Mouse (Mus musculus) testis, adult 2 months (tissue): ENCODE data around the gene Speg. TPM values are rescaled to one million over a fixed set of nuclear protein-coding genes. Genes with fewer than 3 reads are reported as not detected.

Source experiments
- H3K27ac ChIP-seq: fragments of 200-500 bp; 2 replicates; pipeline ENCODE4 v1.5.1; 2012; ENCODE audit warnings: low read depth, low read length; ENCODE audit not compliant: control insufficient read depth, insufficient read depth
- H3K27me3 ChIP-seq: fragments of 200-500 bp; 2 replicates; pipeline ENCODE4 v1.6.1; 2012; ENCODE audit warnings: mild to moderate bottlenecking, low read length, moderate library complexity; ENCODE audit not compliant: control insufficient read depth, insufficient read depth
- H3K36me3 ChIP-seq: fragments of 200-500 bp; 2 replicates; pipeline ENCODE4 v1.6.1; 2012; ENCODE audit warnings: mild to moderate bottlenecking, low read length; ENCODE audit not compliant: control insufficient read depth, insufficient read depth
- H3K4me1 ChIP-seq: fragments of 200-500 bp; 2 replicates; pipeline ENCODE4 v1.6.1; 2012; ENCODE audit warnings: low read length; ENCODE audit not compliant: control insufficient read depth, insufficient read depth
- H3K4me3 ChIP-seq: fragments of 200-500 bp; 2 replicates; pipeline ENCODE4 v1.5.1; 2012; ENCODE audit warnings: low read depth, mild to moderate bottlenecking, low read length, moderate library complexity, mixed read lengths; ENCODE audit not compliant: control insufficient read depth
- CTCF ChIP-seq: fragments of 200-500 bp; IDR thresholded peaks from 2 replicates; pipeline ENCODE4 v1.5.1; 2012; ENCODE audit warnings: low read depth, mild to moderate bottlenecking, inconsistent platforms, low read length, moderate library complexity; ENCODE audit not compliant: control insufficient read depth, insufficient read depth, insufficient replicate concordance
- POLR2A ChIP-seq: fragments of 200-500 bp; IDR thresholded peaks from 2 replicates; pipeline ENCODE4 v1.6.1; 2012; ENCODE audit warnings: low read depth, mild to moderate bottlenecking, inconsistent platforms, low read length, moderate library complexity; ENCODE audit not compliant: control insufficient read depth
- polyA plus RNA-seq: library from polyadenylated mRNA; depleted of rRNA; stranded (reverse); fragments of >200 nt; gene quantifications from 2 replicates; pipeline ENCODE4 v1.2.3, GENCODE M21; 2012

Gene Speg
- polyA plus RNA-seq, 1 experiment: 1.4 TPM

DNA sequence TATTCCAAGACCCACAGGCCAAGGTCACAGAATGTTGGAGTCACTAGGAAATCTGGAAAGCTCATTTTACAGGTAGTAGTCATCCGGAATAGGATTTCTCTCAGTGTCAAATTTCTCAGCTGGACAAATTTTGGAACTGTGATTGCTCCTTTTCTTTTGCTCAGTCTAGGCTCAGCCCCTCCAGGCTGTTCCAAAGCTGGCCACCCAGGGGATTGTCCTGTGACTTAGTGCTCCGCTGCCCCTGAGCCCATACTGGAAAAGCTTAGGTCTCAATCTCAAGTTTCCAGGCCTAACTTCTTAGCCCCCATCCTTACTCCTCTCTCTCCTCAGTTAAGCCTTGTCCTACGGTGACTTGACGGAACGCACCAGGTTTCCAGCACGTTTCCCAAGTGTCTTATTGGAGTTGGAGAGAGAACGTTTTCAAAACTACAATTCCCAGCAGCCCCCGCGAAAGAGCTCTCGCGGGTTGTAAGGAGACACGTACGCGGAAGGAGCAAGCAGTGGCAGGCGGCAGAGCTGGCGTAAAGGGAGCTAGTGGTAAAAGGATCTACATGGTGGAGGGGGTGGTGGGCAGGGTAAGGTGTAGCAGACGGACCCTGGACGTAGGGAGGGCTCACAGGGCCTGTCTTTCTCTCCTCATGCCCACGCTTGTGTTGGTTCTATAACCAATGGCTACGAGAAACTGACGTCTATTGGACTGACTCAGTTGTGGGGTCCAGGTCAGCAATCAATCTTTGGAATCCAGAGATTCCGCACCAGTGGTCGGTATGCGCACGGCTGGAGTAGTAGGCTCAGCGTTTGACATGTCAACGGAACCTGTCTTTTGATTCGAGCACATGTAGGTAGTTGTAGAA lies 60.6 kb downstream of the Speg start, which contains the start of gene Gmppa:
Gene Gmppa, plus strand, starts transcription at position 456 of the 854 bp plus-strand sequence.
- H3K4me3 ChIP-seq: peak within 1 kb of the TSS; percentile 94
- no peaks in the 10 kb centered on the region for H3K27me3 ChIP-seq
- H3K27ac ChIP-seq: peak within 1 kb of the TSS; percentile 75
- peaks cover 10% of the 10 kb centered on the region for H3K4me1 ChIP-seq
- H3K36me3 ChIP-seq: no peaks in the 10 kb centered on the region
- TF ChIP-seq CTCF (no peak), POLR2A (peak; percentile 89)

DNA sequence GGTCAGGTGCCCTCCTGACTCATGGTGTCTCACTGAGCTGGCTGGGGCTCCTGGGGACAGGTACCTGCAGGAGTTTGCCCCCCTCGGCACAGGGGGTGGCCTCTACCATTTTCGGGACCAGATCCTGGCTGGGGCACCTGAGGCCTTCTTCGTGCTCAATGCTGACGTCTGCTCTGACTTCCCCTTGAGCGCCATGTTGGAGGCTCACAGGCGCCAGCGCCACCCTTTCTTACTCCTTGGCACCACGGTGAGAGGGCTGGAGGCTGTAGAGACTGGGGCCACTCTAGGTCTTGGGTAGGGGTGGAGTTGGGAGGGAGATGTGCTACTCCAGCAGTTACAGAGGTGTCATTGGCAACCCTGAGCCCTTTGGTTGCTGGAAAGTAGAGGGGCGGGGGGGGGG lies 63.7 kb downstream of the Speg start:
- Histone ChIP-seq H3K27ac (no peak overlapping the region), H3K4me1 (peaks cover 10% of the 10 kb centered on the region), H3K36me3 (no peaks in the 10 kb centered on the region), H3K27me3 (no peaks in the 10 kb centered on the region), H3K4me3 (no peak overlapping the region)
- TF ChIP-seq POLR2A: no peak
- no peak for TF ChIP-seq CTCF

DNA sequence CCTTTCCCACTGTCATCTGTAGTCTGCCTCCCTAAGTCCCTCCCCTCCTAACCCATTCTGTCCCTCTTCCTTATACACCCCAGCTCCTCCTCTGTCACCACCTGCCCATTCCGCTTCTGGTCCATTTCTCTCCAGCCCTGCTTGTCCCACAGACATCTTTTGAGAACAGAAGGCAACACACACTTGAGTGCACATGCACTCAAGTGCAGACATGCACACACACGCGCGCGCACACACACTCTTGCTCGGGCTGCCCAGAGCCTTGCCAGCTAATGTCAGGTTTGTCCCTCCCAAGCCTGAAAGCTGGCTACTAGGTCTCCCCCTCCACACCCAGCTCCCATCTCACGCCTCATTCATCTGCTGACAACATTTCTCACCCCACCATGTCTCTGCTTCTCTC lies 65.6 kb downstream of the Speg start:
- no peaks in the 10 kb centered on the region for H3K27me3 ChIP-seq
- no peaks in the 10 kb centered on the region for H3K36me3 ChIP-seq
- no peak overlapping the region for H3K4me3 ChIP-seq
- H3K4me1 ChIP-seq: peaks cover 11% of the 10 kb centered on the region
- H3K27ac ChIP-seq: no peak overlapping the region
- TF ChIP-seq POLR2A: no peak
- no peak for TF ChIP-seq CTCF

DNA sequence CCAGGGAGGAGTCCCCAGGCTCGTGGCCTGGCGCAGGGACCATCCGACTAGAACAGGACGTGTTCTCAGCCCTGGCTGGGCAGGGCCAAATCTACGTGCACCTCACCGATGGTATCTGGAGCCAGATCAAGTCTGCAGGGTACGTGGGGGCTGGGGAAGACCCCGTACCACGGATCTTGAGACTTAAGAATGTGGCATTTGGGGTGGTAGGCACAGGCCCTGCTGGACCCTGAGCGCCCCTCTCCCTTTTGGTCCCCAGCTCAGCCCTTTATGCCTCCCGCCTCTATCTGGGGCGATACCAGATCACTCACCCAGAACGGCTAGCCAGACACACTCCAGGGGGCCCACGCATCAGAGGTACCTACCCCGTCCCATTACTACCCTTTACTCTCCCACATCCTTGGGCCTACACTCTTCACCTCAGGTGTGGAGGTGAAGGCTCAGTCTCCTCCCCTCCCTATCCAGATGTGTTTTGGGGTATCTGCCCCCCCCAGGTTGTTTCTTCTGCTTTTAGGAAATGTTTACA lies 66.4 kb downstream of the Speg start:
- TF ChIP-seq CTCF (no peak), POLR2A (no peak)
- Histone ChIP-seq H3K4me3 (no peak overlapping the region), H3K27ac (no peak overlapping the region), H3K27me3 (no peaks in the 10 kb centered on the region), H3K4me1 (peaks cover 14% of the 10 kb centered on the region), H3K36me3 (no peaks in the 10 kb centered on the region)

GRCm38 (mm10) chr1:75442171-75442570 lies 67.1 kb downstream of the Speg start:
- no peaks in the 10 kb centered on the region for H3K27me3 ChIP-seq
- TF ChIP-seq CTCF: no peak
- no peak for TF ChIP-seq POLR2A
- no peak overlapping the region for H3K27ac ChIP-seq

GRCm38 (mm10) chr1:75442811-75443210 lies 67.7 kb downstream of the Speg start:
- Histone ChIP-seq H3K4me3 (no peak overlapping the region), H3K27me3 (no peaks in the 10 kb centered on the region)

More at GRCm38 (mm10) chr1:75442171-75442570, 67.1 kb downstream of the Speg start:
- Histone ChIP-seq H3K4me1 (peaks cover 14% of the 10 kb centered on the region), H3K36me3 (no peaks in the 10 kb centered on the region), H3K4me3 (no peak overlapping the region)

GRCm38 (mm10) chr1:75443247-75444024 lies 68.3 kb downstream of the Speg start:
- TF ChIP-seq CTCF (no peak), POLR2A (no peak)
- Histone ChIP-seq H3K4me3 (no peak overlapping the region), H3K27ac (no peak overlapping the region), H3K36me3 (no peaks in the 10 kb centered on the region), H3K4me1 (peaks cover 14% of the 10 kb centered on the region), H3K27me3 (no peaks in the 10 kb centered on the region)

More at GRCm38 (mm10) chr1:75442811-75443210, 67.7 kb downstream of the Speg start:
- no peak overlapping the region for H3K27ac ChIP-seq
- no peak for TF ChIP-seq CTCF
- no peak for TF ChIP-seq POLR2A
- H3K36me3 ChIP-seq: no peaks in the 10 kb centered on the region
- H3K4me1 ChIP-seq: peaks cover 14% of the 10 kb centered on the region
